Mouse (Mus musculus) forebrain, embryonic 14.5 days (tissue): ENCODE measurements at regions not wholly inside any gene's neighbourhood (a gene's known extent, or its start where the extent isn't known, plus 50 kb on each side); places are given as distances from the start of the nearest gene placed in this dataset.

ENCODE experiments used
- ATAC-seq: fragments of 200-750 bp; cut with Nextera tagmentation; 2 replicates; pipeline ENCODE4 v1.8.0; 2017; ENCODE audit warnings: mild to moderate bottlenecking, moderate library complexity
- DNase-seq: peaks from one replicate; pipeline ENCODE4 v3.0.0-alpha.2; 2015; ENCODE audit warnings: low spot score
- H3K27ac ChIP-seq: fragments of 300-500 bp; sonication (generic); 2 replicates; pipeline ENCODE4 v1.5.1; 2014; ENCODE audit warnings: low read depth, mild to moderate bottlenecking, control low read depth, low read length, moderate library complexity
- H3K27me3 ChIP-seq: fragments of 300-500 bp; sonication (generic); replicated peaks from 2 replicates; pipeline ENCODE4 v1.6.1; 2014; ENCODE audit warnings: low read length, control low read depth, mixed read lengths; ENCODE audit not compliant: control insufficient read depth, insufficient read depth
- H3K36me3 ChIP-seq: fragments of 300-500 bp; sonication (generic); 2 replicates; pipeline ENCODE4 v1.6.1; 2014; ENCODE audit warnings: low read length, control low read depth; ENCODE audit not compliant: control insufficient read depth, insufficient read depth
- H3K4me1 ChIP-seq: fragments of 300-500 bp; sonication (generic); 2 replicates; pipeline ENCODE4 v1.6.1; 2014; ENCODE audit warnings: antibody characterized with exemption, low read length, control low read depth; ENCODE audit not compliant: control insufficient read depth, insufficient read depth
- H3K4me2 ChIP-seq: fragments of 300-500 bp; sonication (generic); 2 replicates; pipeline ENCODE4 v1.6.1; 2014; ENCODE audit warnings: mild to moderate bottlenecking, control low read depth, low read length
- H3K4me3 ChIP-seq: fragments of 300-500 bp; sonication (generic); 2 replicates; pipeline ENCODE4 v1.5.1; 2014; ENCODE audit warnings: low read depth, low read length, control low read depth
- H3K9ac ChIP-seq: fragments of 300-500 bp; sonication (generic); 2 replicates; pipeline ENCODE4 v1.6.1; 2014; ENCODE audit warnings: mild to moderate bottlenecking, low read length, control low read depth, moderate library complexity
- H3K9me3 ChIP-seq: fragments of 300-500 bp; sonication (generic); replicated peaks from 2 replicates; pipeline ENCODE4 v1.6.1; 2016; ENCODE audit warnings: low read length, control low read depth, mixed read lengths; ENCODE audit not compliant: control insufficient read depth
- WGBS: fragments of 180-500 bp; shearing (Covaris S2); extraction: QIAGEN DNeasy Blood & Tissue Kit; methylation state at CpG from one replicate; pipeline ENCODE4 v1.1.7; 2014; 5-methylcytosine and 5-hydroxymethylcytosine counted together

- H3K4me1 ChIP-seq, result no peaks in the 10 kb centered on the region
- no peak overlapping the region for H3K9ac ChIP-seq
- no peak for DNase-seq
- WGBS, result 86% methylated on average over 3 of the region's 3 CpGs
- H3K9me3 ChIP-seq, result no peaks in the 10 kb centered on the region
- H3K27me3 ChIP-seq, result no peaks in the 10 kb centered on the region
- H3K4me3 ChIP-seq, result no peak overlapping the region
- H3K36me3 ChIP-seq, result no peaks in the 10 kb centered on the region
- H3K4me2 ChIP-seq, result no peak overlapping the region
- H3K27ac ChIP-seq, result no peak overlapping the region
- ATAC-seq, result no peak
Measured at GRCm38 (mm10) chr4:31171190-31171589, 792.7 kb upstream of the Map3k7 start.

- H3K9ac ChIP-seq, result no peak overlapping the region
- no peaks in the 10 kb centered on the region for H3K27me3 ChIP-seq
- no peaks in the 10 kb centered on the region for H3K36me3 ChIP-seq
- no peak overlapping the region for H3K4me2 ChIP-seq
- no peak for ATAC-seq
- H3K27ac ChIP-seq, result no peak overlapping the region
- no peak for DNase-seq
- no peaks in the 10 kb centered on the region for H3K4me1 ChIP-seq
- no peak overlapping the region for H3K4me3 ChIP-seq
- no peaks in the 10 kb centered on the region for H3K9me3 ChIP-seq
Measured at GRCm38 (mm10) chr4:31197852-31198251, 766.0 kb upstream of the Map3k7 start.

GRCm38 (mm10) chr4:31203286-31203685, 760.6 kb upstream of the Map3k7 start:
- Histone ChIP-seq H3K9me3 (no peaks in the 10 kb centered on the region), H3K9ac (no peak overlapping the region), H3K27ac (no peak overlapping the region; the same call in 1 of the 2 replicates), H3K4me1 (no peaks in the 10 kb centered on the region), H3K4me3 (no peak overlapping the region), H3K4me2 (no peak overlapping the region), H3K27me3 (no peaks in the 10 kb centered on the region), H3K36me3 (no peaks in the 10 kb centered on the region)
- no peak for ATAC-seq
- 74% methylated on average over 3 of the region's 3 CpGs for WGBS
- no peak for DNase-seq

GRCm38 (mm10) chr4:31205332-31205970, 758.4 kb upstream of the Map3k7 start:
- Histone ChIP-seq H3K4me3 (no peak overlapping the region), H3K9me3 (no peaks in the 10 kb centered on the region), H3K4me2 (no peak overlapping the region), H3K27me3 (no peaks in the 10 kb centered on the region), H3K4me1 (no peaks in the 10 kb centered on the region), H3K27ac (peak overlapping the region; percentile 56; the same call in 1 of the 2 replicates), H3K36me3 (no peaks in the 10 kb centered on the region), H3K9ac (no peak overlapping the region)
- ATAC-seq, result peak; percentile 93
- WGBS, result 49% methylated on average over 14 of the region's 14 CpGs
- DNase-seq, result peak; percentile 84

- Histone ChIP-seq H3K4me1 (no peaks in the 10 kb centered on the region), H3K36me3 (no peaks in the 10 kb centered on the region), H3K4me3 (no peak overlapping the region), H3K4me2 (no peak overlapping the region), H3K27ac (no peak overlapping the region), H3K9me3 (no peaks in the 10 kb centered on the region), H3K9ac (no peak overlapping the region), H3K27me3 (no peaks in the 10 kb centered on the region)
- WGBS, result 80% methylated on average over 2 of the region's 2 CpGs
- ATAC-seq (no peak), DNase-seq (no peak)
Measured at GRCm38 (mm10) chr4:31225741-31226140, 738.2 kb upstream of the Map3k7 start.

- ATAC-seq (no peak), DNase-seq (no peak)
- H3K4me3 ChIP-seq, result no peak overlapping the region
- no peak overlapping the region for H3K4me2 ChIP-seq
- H3K9me3 ChIP-seq, result no peaks in the 10 kb centered on the region
- no peaks in the 10 kb centered on the region for H3K36me3 ChIP-seq
- no peak overlapping the region for H3K9ac ChIP-seq
- H3K27ac ChIP-seq, result no peak overlapping the region
- H3K4me1 ChIP-seq, result no peaks in the 10 kb centered on the region
- H3K27me3 ChIP-seq, result no peaks in the 10 kb centered on the region
- WGBS, result 86% methylated on average over 3 of the region's 3 CpGs
Measured at GRCm38 (mm10) chr4:31268825-31269495, 694.9 kb upstream of the Map3k7 start.

GRCm38 (mm10) chr4:31274131-31274530, 689.8 kb upstream of the Map3k7 start:
- ATAC-seq, result no peak

GRCm38 (mm10) chr4:31290301-31290975, 673.5 kb upstream of the Map3k7 start:
- ATAC-seq (no peak), DNase-seq (no peak)
- no peaks in the 10 kb centered on the region for H3K9me3 ChIP-seq
- H3K27ac ChIP-seq, result no peak overlapping the region
- H3K9ac ChIP-seq, result no peak overlapping the region
- no peaks in the 10 kb centered on the region for H3K36me3 ChIP-seq
- H3K4me2 ChIP-seq, result no peak overlapping the region
- no peaks in the 10 kb centered on the region for H3K27me3 ChIP-seq
- H3K4me1 ChIP-seq, result no peaks in the 10 kb centered on the region
- no peak overlapping the region for H3K4me3 ChIP-seq
- 65% methylated on average over 5 of the region's 5 CpGs for WGBS

More at GRCm38 (mm10) chr4:31274131-31274530, 689.8 kb upstream of the Map3k7 start:
- Histone ChIP-seq H3K4me2 (no peak overlapping the region), H3K9me3 (no peaks in the 10 kb centered on the region), H3K4me1 (no peaks in the 10 kb centered on the region), H3K27ac (no peak overlapping the region), H3K4me3 (no peak overlapping the region), H3K36me3 (no peaks in the 10 kb centered on the region), H3K27me3 (no peaks in the 10 kb centered on the region), H3K9ac (no peak overlapping the region)
- 81% methylated on average over 1 of the region's 1 CpGs for WGBS
- DNase-seq, result no peak

GRCm38 (mm10) chr4:31293752-31294151, 670.1 kb upstream of the Map3k7 start:
- H3K9me3 ChIP-seq, result no peaks in the 10 kb centered on the region
- H3K36me3 ChIP-seq, result no peaks in the 10 kb centered on the region
- H3K4me3 ChIP-seq, result no peak overlapping the region
- no peaks in the 10 kb centered on the region for H3K4me1 ChIP-seq
- ATAC-seq, result no peak
- no peak overlapping the region for H3K27ac ChIP-seq
- DNase-seq, result no peak
- no peak overlapping the region for H3K4me2 ChIP-seq
- no peaks in the 10 kb centered on the region for H3K27me3 ChIP-seq
- no peak overlapping the region for H3K9ac ChIP-seq
- 83% methylated on average over 2 of the region's 2 CpGs for WGBS
